Mouse (Mus musculus) small intestine, adult 2 months (tissue): ENCODE results near the gene Lce1l. TPM values are rescaled to one million over a fixed set of nuclear protein-coding genes. Genes with fewer than 3 reads are reported as not detected.

Source experiments
- H3K27ac ChIP-seq: fragments of 200-500 bp; 2 replicates; pipeline ENCODE4 v1.5.1; 2012; ENCODE audit warnings: low read depth, low read length, control low read depth, inconsistent platforms; ENCODE audit not compliant: insufficient read depth
- H3K27me3 ChIP-seq: fragments of 200-500 bp; 2 replicates; pipeline ENCODE4 v1.6.1; 2012; ENCODE audit warnings: mild to moderate bottlenecking, moderate library complexity, low read length, inconsistent platforms; ENCODE audit not compliant: control insufficient read depth, insufficient read depth
- H3K36me3 ChIP-seq: fragments of 200-500 bp; 2 replicates; pipeline ENCODE4 v1.6.1; 2012; ENCODE audit warnings: mild to moderate bottlenecking, low read length, control low read depth, inconsistent platforms; ENCODE audit not compliant: control insufficient read depth, insufficient read depth
- H3K4me1 ChIP-seq: fragments of 200-500 bp; 2 replicates; pipeline ENCODE4 v1.6.1; 2012; ENCODE audit warnings: low read length, inconsistent platforms, mixed read lengths; ENCODE audit not compliant: control insufficient read depth, insufficient read depth, insufficient read length
- H3K4me3 ChIP-seq: fragments of 200-500 bp; 2 replicates; pipeline ENCODE4 v1.5.1; 2012; ENCODE audit warnings: low read depth, mild to moderate bottlenecking, control low read depth, inconsistent platforms, low read length, moderate library complexity
- CTCF ChIP-seq: fragments of 200-500 bp; IDR thresholded peaks from 2 replicates; pipeline ENCODE4 v1.5.1; 2012; ENCODE audit warnings: low read depth, mild to moderate bottlenecking, control low read depth, inconsistent platforms, low read length, moderate library complexity, mixed read lengths; ENCODE audit not compliant: insufficient replicate concordance, insufficient read length; ENCODE audit errors: extremely low read depth
- POLR2A ChIP-seq: fragments of 200-500 bp; IDR thresholded peaks from 2 replicates; pipeline ENCODE4 v1.6.1; 2012; ENCODE audit warnings: low read depth, mild to moderate bottlenecking, control low read depth, inconsistent platforms, low read length, moderate library complexity
- WGBS: fragments of 180-500 bp; shearing (Covaris S2); methylation state at CpG from one replicate; pipeline ENCODE4 v1.1.7; 2018; 5-methylcytosine and 5-hydroxymethylcytosine counted together
- polyA plus RNA-seq: library from polyadenylated mRNA; depleted of rRNA; stranded (reverse); fragments of >200 nt; gene quantifications from 2 replicates; pipeline ENCODE4 v1.2.3, GENCODE M21; 2012; rRNA removed

Lce1l gene
- polyA plus RNA-seq, 1 experiment: not detected

DNA sequence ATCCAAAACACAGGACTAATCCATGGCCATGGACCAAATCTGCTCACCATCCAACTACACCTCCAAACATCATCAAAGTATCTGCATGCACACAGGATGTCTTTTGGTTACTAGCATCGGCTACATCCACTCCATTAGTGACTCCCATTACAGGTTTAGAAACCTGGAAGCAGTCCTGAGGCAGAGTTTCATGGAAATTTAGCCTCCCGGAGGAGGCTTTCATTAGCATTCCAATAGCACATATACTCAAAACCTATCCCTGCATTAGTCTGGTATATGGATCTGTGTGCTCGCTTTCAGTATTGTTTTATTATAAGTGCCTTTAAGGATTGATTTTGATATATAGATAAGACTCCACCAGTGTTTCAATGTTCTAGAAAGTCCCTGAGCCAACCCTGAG lies 35.5 kb downstream of the Lce1l start:
- TF ChIP-seq CTCF (no peak), POLR2A (no peak)
- 88% methylated on average over 3 of the region's 3 CpGs for WGBS
- Histone ChIP-seq H3K36me3 (no peaks in the 10 kb centered on the region), H3K4me1 (no peaks in the 10 kb centered on the region), H3K27ac (no peak overlapping the region), H3K4me3 (no peak overlapping the region), H3K27me3 (no peaks in the 10 kb centered on the region)

DNA sequence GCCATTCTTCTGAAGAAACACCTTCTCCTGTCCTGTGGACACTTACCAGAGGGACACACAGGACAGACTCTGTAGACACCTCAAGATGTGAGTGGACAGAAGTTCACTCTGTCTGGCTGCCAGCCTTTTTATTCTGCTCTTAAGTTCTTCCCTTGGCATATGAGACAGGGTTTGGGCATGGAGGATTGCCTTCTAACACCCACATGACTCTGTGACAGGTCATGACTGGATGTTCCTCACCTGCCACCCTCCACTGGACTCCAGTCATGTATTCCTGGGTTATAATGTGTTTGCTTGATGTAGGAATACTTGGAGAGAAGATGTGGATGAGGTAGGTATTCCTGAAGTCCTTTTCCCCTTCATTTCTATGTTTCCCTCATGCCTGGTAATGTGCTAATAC lies 43.3 kb downstream of the Lce1l start, which contains the start of gene Lce1k:
Gene Lce1k, minus strand, starts transcription at position 101 of the 400 bp plus-strand sequence.
- no peaks in the 10 kb centered on the region for H3K4me1 ChIP-seq
- TF ChIP-seq CTCF: no peak
- no peak for TF ChIP-seq POLR2A
- no peaks in the 10 kb centered on the region for H3K36me3 ChIP-seq
- no peak within 1 kb of the TSS for H3K27ac ChIP-seq
- no peaks in the 10 kb centered on the region for H3K27me3 ChIP-seq
- H3K4me3 ChIP-seq: no peak within 1 kb of the TSS

Other genes with a start within 250 kb of the Lce1l start
- gene 2210017I01Rik, start 243.8 kb downstream of the Lce1l start, polyA plus RNA-seq: not detected in 2 replicates
- not detected in 2 replicates for gene Lce6a, start 229.6 kb downstream of the Lce1l start, polyA plus RNA-seq
- gene Lce1a1, start 203.0 kb downstream of the Lce1l start, polyA plus RNA-seq: not detected in 2 replicates
- not detected in 2 replicates for gene Lce1b, start 194.4 kb downstream of the Lce1l start, polyA plus RNA-seq
- not detected in 2 replicates for gene Lce1a2, start 181.0 kb downstream of the Lce1l start, polyA plus RNA-seq
- not detected in 2 replicates for gene Lce1c, start 172.0 kb downstream of the Lce1l start, polyA plus RNA-seq
- gene Lce1d, start 164.1 kb downstream of the Lce1l start, polyA plus RNA-seq: not detected in 2 replicates
- gene Lce1e, start 142.2 kb downstream of the Lce1l start, polyA plus RNA-seq: not detected in 2 replicates
- gene Lce1f, start 130.9 kb downstream of the Lce1l start, polyA plus RNA-seq: not detected in 2 replicates
- gene Gm38119, start 112.2 kb downstream of the Lce1l start, polyA plus RNA-seq: not detected in 2 replicates
- gene Lce1g, start 98.9 kb downstream of the Lce1l start, polyA plus RNA-seq: not detected in 2 replicates
- gene Lce1h, start 86.2 kb downstream of the Lce1l start, polyA plus RNA-seq: not detected in 2 replicates
- not detected in 2 replicates for gene Lce1i, start 72.4 kb downstream of the Lce1l start, polyA plus RNA-seq
- not detected in 2 replicates for gene Lce1j, start 60.8 kb downstream of the Lce1l start, polyA plus RNA-seq
- not detected in 2 replicates for gene Lce1k, start 43.4 kb downstream of the Lce1l start, polyA plus RNA-seq
- gene Kprp, start 24.0 kb downstream of the Lce1l start, polyA plus RNA-seq: not detected in 2 replicates
- gene 2310050C09Rik, start 18.9 kb upstream of the Lce1l start, polyA plus RNA-seq: not detected in 2 replicates
- not detected in 2 replicates for gene Lce3a, start 74.9 kb upstream of the Lce1l start, polyA plus RNA-seq
- gene Lce3b, start 81.7 kb upstream of the Lce1l start, polyA plus RNA-seq: not detected in 2 replicates
- gene Lce3c, start 93.2 kb upstream of the Lce1l start, polyA plus RNA-seq: not detected in 2 replicates
- gene Lce3d, start 106.1 kb upstream of the Lce1l start, polyA plus RNA-seq: not detected in 2 replicates
- gene Lce3e, start 115.8 kb upstream of the Lce1l start, polyA plus RNA-seq: not detected in 2 replicates
- gene Lce3f, start 140.9 kb upstream of the Lce1l start, polyA plus RNA-seq: 0.63 TPM in 1 of 2 replicates, not detected in the other
- 0.19 TPM in 1 of 2 replicates, not detected in the other for gene Crct1, start 164.4 kb upstream of the Lce1l start, polyA plus RNA-seq
- gene Lce1m, start 167.8 kb upstream of the Lce1l start, polyA plus RNA-seq: not detected in 2 replicates
- gene Gm4858, start 217.5 kb upstream of the Lce1l start, polyA plus RNA-seq: not detected in 2 replicates